Comparison of ENCODE assay signal across 17 mouse cellular contexts in the genomic region with DNA sequence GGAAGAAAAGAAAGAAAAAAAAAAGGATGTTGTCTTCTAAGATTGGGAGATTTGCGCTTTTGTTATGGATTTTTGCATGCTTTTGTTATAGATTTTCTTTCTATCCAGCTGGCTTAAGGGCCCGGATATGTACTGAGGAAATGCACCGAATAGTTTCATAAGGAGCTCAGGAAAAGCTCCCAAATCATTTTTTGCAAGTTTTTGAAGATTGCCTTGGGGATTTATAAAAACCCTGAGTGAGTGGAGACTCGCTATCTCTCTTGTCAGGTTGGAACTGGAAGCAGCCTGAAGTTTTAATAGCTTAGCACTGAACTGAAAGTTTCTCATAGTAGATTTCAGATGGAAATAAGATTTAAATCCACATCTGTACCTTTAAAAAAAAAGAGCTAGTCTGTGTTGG.
"Had no signal": no experiment of that assay in that cellular context is flagged by ENCODE, and none has a peak within 500 bp of the region (broad histone marks: within the 10 kb centered on the region; RNA-seq: fewer than 3 reads in every experiment).

No protein-coding gene starts in this region.

- H3K9ac ChIP-seq: lung, embryonic 15.5 days; midbrain, embryonic 13.5 days; midbrain, embryonic 15.5 days; neural tube, embryonic 12.5 days; stomach, embryonic 15.5 days had no signal

- H3K9me3 ChIP-seq: lung, embryonic 15.5 days; midbrain, embryonic 13.5 days; midbrain, embryonic 15.5 days; neural tube, embryonic 12.5 days; stomach, embryonic 15.5 days had no signal

- H3K4me2 ChIP-seq: lung, embryonic 15.5 days; midbrain, embryonic 11.5 days; midbrain, embryonic 13.5 days; midbrain, embryonic 15.5 days; neural tube, embryonic 12.5 days; stomach, embryonic 15.5 days had no signal

- H3K36me3 ChIP-seq: lung, embryonic 15.5 days; midbrain, embryonic 13.5 days; midbrain, embryonic 15.5 days; neural tube, embryonic 12.5 days; stomach, embryonic 15.5 days had no signal

- H3K4me3 ChIP-seq: lung, embryonic 15.5 days; megakaryocyte, embryonic 14.5 days; midbrain, embryonic 13.5 days; midbrain, embryonic 15.5 days; neural tube, embryonic 12.5 days; stomach, embryonic 15.5 days had no signal

- H3K27me3 ChIP-seq: lung, embryonic 15.5 days; midbrain, embryonic 13.5 days; midbrain, embryonic 15.5 days; neural tube, embryonic 12.5 days; stomach, embryonic 15.5 days had no signal

- H3K4me1 ChIP-seq: lung, embryonic 15.5 days; megakaryocyte, embryonic 14.5 days; midbrain, embryonic 13.5 days; midbrain, embryonic 15.5 days; neural tube, embryonic 12.5 days; stomach, embryonic 15.5 days had no signal

- H3K27ac ChIP-seq: lung, embryonic 15.5 days; macrophage; midbrain, embryonic 13.5 days; midbrain, embryonic 15.5 days; neural tube, embryonic 12.5 days; stomach, embryonic 15.5 days; stomach, postnatal 0 days had no signal

- DNase-seq: lung, adult 2 months; lung, postnatal 14 days; lung, postnatal 36 days; right cerebral cortex, postnatal 14 days; thymus, adult 2 months; thymus, postnatal 25 days; thymus, postnatal 4 days had no signal

- ATAC-seq: lung, postnatal 0 days; midbrain, embryonic 13.5 days; midbrain, embryonic 15.5 days had no signal
